Mouse (Mus musculus): ENCODE data around the gene Tent5b.

DNA sequence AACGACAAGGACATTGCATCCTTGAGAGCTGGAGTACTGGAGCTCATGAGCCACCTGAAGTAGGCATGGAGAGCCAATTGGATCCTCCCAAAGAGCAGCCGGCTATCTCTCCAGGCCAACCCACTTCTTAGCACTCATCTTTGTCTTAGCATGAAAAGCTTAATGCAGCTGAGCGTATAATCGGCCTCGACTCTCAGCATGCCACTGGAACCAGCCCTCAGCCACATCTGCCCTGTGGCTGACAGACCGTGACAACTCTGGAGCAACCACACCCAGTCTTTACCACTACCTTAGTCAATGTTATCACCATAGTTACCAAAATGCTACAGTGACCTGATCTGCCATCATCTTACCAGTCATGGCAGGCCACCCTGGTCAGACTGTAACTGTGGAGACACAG, 48.4 kb upstream of the Tent5b start:
- TF ChIP-seq POLR2A (IDR thresholded peaks at IDR 0.05; ENCODE audit: low read depth, low read length), result no peak
- TF ChIP-seq CTCF (IDR thresholded peaks at IDR 0.05; ENCODE audit: extremely low read depth, insufficient read length, insufficient replicate concordance, low read depth, low read length), result no peak

Data from small intestine, adult 2 months (tissue).